Mouse (Mus musculus) midbrain, embryonic 14.5 days (tissue): ENCODE measurements around the gene Stpg3. TPM values are rescaled to one million over a fixed set of nuclear protein-coding genes. Genes with fewer than 3 reads are reported as not detected.

Experiments
- ATAC-seq: fragments of 200-750 bp; cut with Nextera tagmentation; 2 replicates; pipeline ENCODE4 v1.8.0; 2017; ENCODE audit warnings: moderate number of reproducible peaks, moderate library complexity; ENCODE audit not compliant: low FRiP score, low TSS enrichment
- DNase-seq: peaks from one replicate; pipeline ENCODE4 v3.0.0-alpha.2; 2015
- H3K27ac ChIP-seq: fragments of 300-500 bp; sonication (generic); replicated peaks from 2 replicates; pipeline ENCODE4 v1.5.1; 2014; ENCODE audit warnings: mild to moderate bottlenecking, low read depth, low read length, moderate library complexity
- H3K27me3 ChIP-seq: fragments of 300-500 bp; sonication (generic); 2 replicates; pipeline ENCODE4 v1.6.1; 2014; ENCODE audit warnings: low read length, control low read depth, mixed read lengths; ENCODE audit not compliant: control insufficient read depth, insufficient read depth
- H3K36me3 ChIP-seq: fragments of 300-500 bp; sonication (generic); 2 replicates; pipeline ENCODE4 v1.6.1; 2014; ENCODE audit warnings: low read length, control low read depth; ENCODE audit not compliant: control insufficient read depth, insufficient read depth
- H3K4me1 ChIP-seq: fragments of 300-500 bp; sonication (generic); 2 replicates; pipeline ENCODE4 v1.6.1; 2014; ENCODE audit warnings: mild to moderate bottlenecking, antibody characterized with exemption, low read length, control low read depth; ENCODE audit not compliant: control insufficient read depth, insufficient read depth
- H3K4me2 ChIP-seq: fragments of 300-500 bp; sonication (generic); 2 replicates; pipeline ENCODE4 v1.6.1; 2014; ENCODE audit warnings: mild to moderate bottlenecking, low read length, moderate library complexity
- H3K4me3 ChIP-seq: fragments of 300-500 bp; sonication (generic); replicated peaks from 2 replicates; pipeline ENCODE4 v1.5.1; 2014; ENCODE audit warnings: low read depth, low read length
- H3K9ac ChIP-seq: fragments of 300-500 bp; sonication (generic); replicated peaks from 2 replicates; pipeline ENCODE4 v1.6.1; 2014; ENCODE audit warnings: mild to moderate bottlenecking, low read length, moderate library complexity
- H3K9me3 ChIP-seq: fragments of 300-500 bp; sonication (generic); 2 replicates; pipeline ENCODE4 v1.6.1; 2016; ENCODE audit warnings: low read length, control low read depth, mixed read lengths; ENCODE audit not compliant: control insufficient read depth
- WGBS: fragments of 180-500 bp; shearing (Covaris S2); extraction: QIAGEN DNeasy Blood & Tissue Kit; methylation state at CpG from one replicate; pipeline ENCODE4 v1.1.7; 2014; 5-methylcytosine and 5-hydroxymethylcytosine counted together
- polyA plus RNA-seq: library from polyadenylated mRNA; unstranded; fragments of >200 nt; fragmentation: Nextera tagmentation; extraction: Ambion mirVana; gene quantifications from 2 replicates; pipeline ENCODE4 v1.2.1, GENCODE M21; 2014

Stpg3 gene
- polyA plus RNA-seq, 1 experiment from 2014 or later: 0.16 TPM

DNA sequence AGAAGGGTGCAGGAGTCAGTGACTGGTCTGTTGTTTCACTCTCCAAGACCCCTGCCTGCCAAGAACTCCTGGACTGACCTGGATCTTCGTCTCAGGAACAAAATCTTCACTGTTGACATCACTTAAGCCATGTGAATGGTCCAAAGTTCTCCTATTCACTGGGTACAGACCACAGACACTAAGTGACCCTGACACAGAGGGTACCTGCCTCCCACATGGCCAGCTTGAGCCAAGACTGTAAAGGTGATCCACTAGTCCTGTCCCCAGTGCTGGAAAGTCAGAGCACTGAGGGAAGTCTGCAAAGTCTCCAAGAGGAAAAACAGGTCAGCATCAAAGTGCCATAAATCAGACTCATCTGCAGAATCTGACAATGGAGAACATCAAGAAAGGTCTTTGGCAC lies 6.8 kb downstream of the Stpg3 start:
- no peak for DNase-seq
- no peak for ATAC-seq
- peaks cover 58% of the 10 kb centered on the region for H3K36me3 ChIP-seq

DNA sequence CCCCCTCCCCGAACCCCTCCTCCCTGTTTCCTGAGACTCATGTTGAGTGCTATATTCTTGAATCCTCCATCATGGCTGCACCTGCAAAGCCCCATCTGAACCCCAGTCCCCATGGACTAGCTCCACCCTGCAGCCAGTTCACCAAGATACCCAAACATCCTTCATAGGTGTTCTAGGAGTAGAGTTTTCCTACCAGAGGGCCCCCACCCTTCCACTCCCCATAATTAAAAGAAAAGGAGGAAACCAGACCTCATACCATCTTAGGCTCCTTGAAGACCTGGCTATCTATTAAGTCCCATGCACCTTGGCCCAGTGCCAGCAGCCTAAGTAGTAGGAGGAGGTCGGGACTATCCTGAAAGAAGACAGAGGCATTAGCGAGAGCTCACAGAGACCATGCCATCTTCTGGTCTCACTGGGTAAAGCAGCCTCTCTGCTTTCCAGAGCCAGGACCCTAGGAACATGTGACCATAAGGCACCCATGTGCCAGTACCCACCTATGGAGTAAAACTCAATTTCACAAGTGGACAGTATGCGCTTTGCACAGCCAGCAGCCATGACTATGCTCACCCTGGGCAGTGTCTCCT lies 10.7 kb downstream of the Stpg3 start:
- 61% methylated on average over 4 of the region's 4 CpGs for WGBS
- peak; percentile 24 for DNase-seq
- Histone ChIP-seq H3K4me2 (no peak overlapping the region), H3K4me3 (no peak overlapping the region), H3K27ac (no peak overlapping the region), H3K9ac (no peak overlapping the region), H3K36me3 (peaks cover 93% of the 10 kb centered on the region), H3K27me3 (no peaks in the 10 kb centered on the region), H3K9me3 (no peaks in the 10 kb centered on the region), H3K4me1 (0 out of 2 replicates have a peak, but pooled peaks cover 6% of the 10 kb centered on the region)
- no peak for ATAC-seq

More for the DNA sequence above, 6.8 kb downstream of the Stpg3 start:
- no peaks in the 10 kb centered on the region for H3K9me3 ChIP-seq
- H3K4me1 ChIP-seq: peaks cover 21% of the 10 kb centered on the region
- H3K27me3 ChIP-seq: no peaks in the 10 kb centered on the region
- H3K9ac ChIP-seq: no peak overlapping the region
- no peak overlapping the region for H3K4me2 ChIP-seq
- 86% methylated on average over 1 of the region's 1 CpGs for WGBS
- no peak overlapping the region for H3K27ac ChIP-seq
- H3K4me3 ChIP-seq: no peak overlapping the region

DNA sequence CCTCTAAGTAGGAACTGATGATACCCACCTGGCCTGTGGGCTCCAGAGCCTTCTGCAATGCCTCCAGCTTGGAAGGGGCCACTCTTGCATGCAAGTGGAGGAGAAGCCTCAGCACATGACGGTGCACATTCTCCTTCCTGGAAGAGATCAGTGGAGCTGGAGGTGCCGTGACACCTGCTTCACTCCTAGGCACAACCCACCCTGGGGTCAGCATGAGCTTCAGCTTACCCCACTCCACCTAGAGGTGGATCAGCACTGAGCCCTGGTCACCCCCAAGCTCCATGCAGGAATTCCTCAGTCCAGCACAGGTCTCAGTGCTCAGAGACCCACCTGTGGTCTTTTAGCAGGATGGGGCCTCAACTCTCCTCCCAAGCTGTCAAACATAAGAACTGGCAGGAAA lies 13.8 kb downstream of the Stpg3 start:
- H3K27ac ChIP-seq: no peak overlapping the region
- DNase-seq (no peak), ATAC-seq (no peak)
- no peak overlapping the region for H3K4me3 ChIP-seq
- peaks cover 13% of the 10 kb centered on the region for H3K27me3 ChIP-seq
- H3K4me1 ChIP-seq: no peaks in the 10 kb centered on the region
- no peak overlapping the region for H3K9ac ChIP-seq
- H3K4me2 ChIP-seq: no peak overlapping the region
- H3K36me3 ChIP-seq: peaks cover 76% of the 10 kb centered on the region
- no peaks in the 10 kb centered on the region for H3K9me3 ChIP-seq
- WGBS: 91% methylated on average over 2 of the region's 2 CpGs

DNA sequence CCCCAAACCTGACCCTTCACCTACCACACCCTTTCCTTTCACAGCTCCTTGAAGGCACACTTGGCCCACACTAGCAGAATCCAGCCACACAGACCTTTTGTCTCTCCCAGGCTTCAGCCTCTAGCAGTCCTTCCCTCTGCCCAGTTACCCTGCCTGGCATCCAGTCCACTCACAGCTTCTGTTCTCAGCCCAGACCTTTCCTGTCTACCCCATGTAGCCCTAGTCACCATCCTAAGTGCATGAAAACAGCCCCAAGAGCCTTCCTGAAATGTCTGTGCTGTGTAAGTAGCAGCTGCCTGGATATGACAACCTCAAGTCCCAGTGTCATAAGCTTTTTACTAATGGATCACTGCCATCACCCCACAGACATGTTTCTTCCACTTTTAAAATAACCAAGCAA lies 16.5 kb downstream of the Stpg3 start:
- no peak overlapping the region for H3K27ac ChIP-seq
- DNase-seq (no peak), ATAC-seq (no peak)
- no peaks in the 10 kb centered on the region for H3K4me1 ChIP-seq
- no peak overlapping the region for H3K4me3 ChIP-seq
- H3K36me3 ChIP-seq: peaks cover 49% of the 10 kb centered on the region
- H3K9me3 ChIP-seq: no peaks in the 10 kb centered on the region
- H3K27me3 ChIP-seq: peaks cover 20% of the 10 kb centered on the region
- H3K9ac ChIP-seq: no peak overlapping the region
- H3K4me2 ChIP-seq: no peak overlapping the region

DNA sequence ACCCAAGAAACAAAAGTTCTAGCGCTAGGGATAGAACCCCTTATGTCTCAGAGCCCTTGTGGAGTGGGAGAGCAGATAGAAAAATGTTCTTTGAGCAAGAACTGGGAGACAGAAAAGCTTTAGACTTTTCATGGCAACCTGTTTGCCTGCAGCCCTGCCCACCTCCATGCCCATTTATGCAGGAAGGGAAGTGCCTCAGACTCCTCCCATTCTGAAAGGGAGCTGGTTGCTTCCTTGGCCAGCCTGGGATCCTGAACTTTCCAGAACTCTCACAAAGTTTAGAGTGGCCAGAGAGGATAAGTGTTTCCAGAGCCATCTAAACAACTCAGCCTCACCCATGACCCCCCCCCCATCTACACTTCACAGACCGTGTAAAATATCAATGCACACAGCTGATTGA lies 17.2 kb downstream of the Stpg3 start:
- 32% methylated on average over 2 of the region's 2 CpGs for WGBS
- DNase-seq (no peak), ATAC-seq (no peak)
- Histone ChIP-seq H3K4me1 (no peaks in the 10 kb centered on the region), H3K36me3 (peaks cover 41% of the 10 kb centered on the region), H3K27ac (no peak overlapping the region), H3K9ac (no peak overlapping the region), H3K9me3 (no peaks in the 10 kb centered on the region), H3K4me3 (no peak overlapping the region), H3K4me2 (no peak overlapping the region), H3K27me3 (peaks cover 20% of the 10 kb centered on the region)

DNA sequence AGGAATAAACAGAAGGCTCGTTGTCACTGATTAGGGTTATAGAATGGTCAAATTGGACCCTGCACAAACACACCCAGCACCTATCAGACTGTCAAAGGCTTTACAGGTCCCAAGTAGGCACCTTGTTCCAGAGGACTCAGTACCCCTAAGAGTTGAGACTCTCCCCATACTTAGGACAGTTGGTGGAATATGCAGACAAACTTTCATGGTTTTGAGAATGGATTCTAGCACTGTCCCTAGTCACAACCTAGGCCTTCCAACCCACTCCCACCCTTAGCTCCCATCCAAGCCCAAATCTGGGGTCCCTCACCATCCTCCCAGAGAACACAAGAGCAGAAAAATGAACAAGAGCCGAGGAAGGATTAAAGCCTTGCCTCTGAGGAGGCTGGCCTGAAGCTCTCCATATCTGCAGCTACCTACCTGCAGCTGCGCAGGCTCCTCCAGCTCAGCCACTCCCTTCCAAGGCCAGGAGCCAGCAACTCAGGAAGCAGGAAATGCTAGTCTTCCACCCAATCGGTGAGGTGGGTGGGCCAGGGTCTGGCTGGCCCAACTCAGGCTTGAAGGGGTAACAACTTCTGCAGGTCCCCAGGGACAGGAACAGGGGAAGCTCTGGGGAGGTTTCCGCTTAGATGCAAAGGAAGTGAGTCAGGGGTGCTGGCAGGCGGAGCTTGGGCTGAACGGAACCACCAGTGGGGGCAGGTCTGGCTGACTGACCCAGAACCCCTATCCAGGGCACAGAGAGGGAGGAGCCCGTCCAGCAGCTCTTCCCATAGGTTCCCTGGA lies 18.1 kb downstream of the Stpg3 start, which contains the start of gene Tor4a:
Tor4a (minus strand) TSS at position 715 of the 783 bp plus-strand sequence.
- no peak for ATAC-seq
- no peak for DNase-seq
- Histone ChIP-seq H3K27me3 (peaks cover 20% of the 10 kb centered on the region), H3K9me3 (no peaks in the 10 kb centered on the region), H3K36me3 (peaks cover 33% of the 10 kb centered on the region), H3K27ac (no peak within 1 kb of the TSS), H3K9ac (no peak within 1 kb of the TSS), H3K4me2 (0 out of 2 replicates have a peak within 1 kb of the TSS, but pooled peaks have one; percentile 4), H3K4me1 (no peaks in the 10 kb centered on the region), H3K4me3 (0 out of 2 replicates have a peak within 1 kb of the TSS, but pooled peaks have one; percentile 5)
- 15% methylated on average over 8 of the region's 8 CpGs for WGBS

DNA sequence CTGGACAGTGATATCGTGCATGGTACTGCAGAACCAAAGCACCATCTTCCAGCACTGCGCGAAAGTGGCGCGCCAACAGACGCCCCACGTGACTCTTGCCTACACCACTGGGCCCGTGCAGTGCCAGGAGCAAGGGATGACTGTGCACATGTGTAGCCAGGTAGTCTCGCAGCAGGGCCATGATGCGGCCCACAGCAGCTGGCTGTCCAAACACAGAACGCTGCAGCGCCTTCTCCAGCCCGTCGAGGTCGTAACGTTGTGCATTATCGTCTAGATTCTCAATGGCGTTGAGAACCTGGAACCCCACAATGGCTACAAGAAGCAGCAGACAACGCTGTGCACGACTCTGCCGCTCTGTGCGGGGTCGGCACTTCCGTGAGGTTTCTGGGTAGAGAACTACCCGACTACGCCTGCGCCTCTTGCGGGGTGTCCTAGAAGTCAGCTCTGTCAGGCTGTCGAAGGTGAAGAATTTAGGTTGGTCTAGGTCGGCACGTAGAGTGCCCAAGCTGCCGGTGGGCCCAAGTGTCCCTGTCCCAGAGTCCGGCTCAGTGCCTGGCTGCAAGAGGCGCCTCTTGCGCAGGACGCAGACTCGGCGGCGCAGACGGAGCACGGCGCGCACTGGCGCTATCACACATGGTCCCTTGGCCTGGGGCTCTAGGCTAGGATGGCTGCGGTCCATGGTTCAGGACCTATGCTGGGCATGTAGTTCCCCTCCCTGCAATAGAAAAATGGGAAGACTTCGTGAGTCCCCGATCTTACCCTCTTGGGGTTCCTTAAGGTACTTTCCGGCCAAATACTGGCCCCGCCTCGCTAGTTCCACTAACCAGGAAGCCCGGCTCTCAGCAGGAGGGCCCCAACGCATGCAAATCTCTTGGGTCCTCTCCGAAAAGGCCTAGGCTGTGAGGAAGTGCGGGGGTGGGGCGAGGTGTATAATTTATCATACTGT lies 19.0 kb downstream of the Stpg3 start:
- no peak overlapping the region for H3K27ac ChIP-seq
- H3K27me3 ChIP-seq: peaks cover 20% of the 10 kb centered on the region
- H3K9me3 ChIP-seq: no peaks in the 10 kb centered on the region
- H3K4me1 ChIP-seq: no peaks in the 10 kb centered on the region
- ATAC-seq (no peak), DNase-seq (no peak)
- 20% methylated on average over 55 of the region's 55 CpGs for WGBS
- 0 out of 2 replicates have a peak overlapping the region, but pooled peaks have one; percentile 5 for H3K4me3 ChIP-seq
- no peak overlapping the region for H3K9ac ChIP-seq
- H3K4me2 ChIP-seq: 0 out of 2 replicates have a peak overlapping the region, but pooled peaks have one; percentile 4
- H3K36me3 ChIP-seq: peaks cover 24% of the 10 kb centered on the region

DNA sequence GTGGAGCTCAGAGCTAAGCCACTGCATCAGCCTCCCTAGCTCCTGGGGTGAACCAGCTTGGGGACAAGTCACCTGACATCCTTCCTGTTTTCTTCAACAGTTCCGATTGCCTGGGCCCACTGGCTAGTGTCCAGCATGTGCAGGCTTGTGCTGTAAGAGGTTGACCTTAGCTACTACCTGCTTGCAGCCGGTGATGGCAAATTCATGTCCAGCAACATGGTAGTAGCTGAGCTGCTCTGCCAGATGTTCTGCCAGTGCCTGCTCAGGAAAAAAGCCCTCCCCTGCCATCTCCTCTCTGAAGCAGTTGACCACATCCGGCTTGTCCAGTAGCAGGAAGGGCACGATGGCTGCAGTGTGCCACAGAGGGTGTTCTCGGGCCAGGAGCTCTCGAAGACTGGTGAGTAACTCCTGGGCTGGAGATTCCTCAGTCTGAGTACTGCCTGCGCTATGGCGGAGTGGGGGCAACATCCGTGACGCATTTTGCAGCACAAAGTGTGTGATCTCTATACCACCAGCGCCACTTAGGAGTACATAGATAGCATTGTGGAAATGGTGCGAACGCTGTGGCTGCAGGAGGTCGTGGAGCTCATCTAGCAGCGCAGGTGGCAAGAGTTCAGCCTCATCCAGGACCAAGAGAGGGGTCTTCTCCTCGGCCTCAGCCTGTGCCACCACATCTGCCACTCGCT lies 19.8 kb downstream of the Stpg3 start:
- Histone ChIP-seq H3K36me3 (peaks cover 16% of the 10 kb centered on the region), H3K27ac (no peak overlapping the region), H3K27me3 (peaks cover 20% of the 10 kb centered on the region), H3K4me3 (no peak overlapping the region), H3K9ac (no peak overlapping the region), H3K4me1 (no peaks in the 10 kb centered on the region), H3K9me3 (no peaks in the 10 kb centered on the region), H3K4me2 (no peak overlapping the region)
- WGBS: 86% methylated on average over 17 of the region's 17 CpGs
- DNase-seq (no peak), ATAC-seq (no peak)
